Mouse (Mus musculus): ENCODE results near the gene Rexo1.

DNA sequence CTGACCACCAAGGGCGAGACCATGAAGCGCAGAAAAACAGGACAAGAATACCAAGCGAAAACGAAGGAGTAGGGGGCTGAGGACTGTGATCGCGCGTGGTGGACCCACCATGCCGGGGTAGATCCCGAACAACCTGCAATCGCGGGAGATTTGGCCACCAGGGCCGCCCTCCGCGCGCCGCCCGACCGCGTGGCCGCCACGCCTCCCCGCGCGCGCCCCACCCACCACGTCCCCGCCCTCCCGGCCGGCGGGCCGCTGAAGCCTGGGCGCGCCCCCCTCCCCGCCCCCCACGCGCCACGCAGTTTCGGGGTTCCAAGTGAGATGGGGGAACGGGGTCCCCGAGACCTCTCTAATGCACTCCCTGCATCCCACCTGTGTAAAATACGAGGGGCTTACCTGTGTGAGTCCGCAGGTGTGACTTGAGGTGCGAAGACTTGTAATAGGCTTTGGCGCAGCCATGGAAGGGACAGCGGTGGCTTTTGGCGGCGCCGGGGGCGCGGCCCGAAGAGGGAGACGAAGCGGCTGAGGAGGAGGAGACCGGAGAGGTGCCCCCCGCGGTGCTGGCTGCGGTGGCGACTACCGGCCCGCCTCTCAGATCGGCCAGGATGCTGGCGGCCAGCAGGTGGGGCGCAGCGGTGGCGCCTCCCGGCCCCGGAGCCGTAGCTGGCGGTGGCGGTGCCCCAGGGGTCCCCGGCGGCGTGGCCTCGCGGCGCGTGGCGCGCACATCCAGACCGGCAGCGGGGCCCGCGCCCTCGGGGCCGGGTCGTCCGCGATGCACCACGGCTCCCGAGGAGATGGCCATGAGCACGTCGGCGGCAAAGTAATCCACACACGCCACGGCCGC, 15.2 kb upstream of the Rexo1 start:
- no peak for TF ChIP-seq CTCF (IDR thresholded peaks at IDR 0.05; ENCODE audit: low read depth, low read length)
- TF ChIP-seq GATA1 (IDR thresholded peaks at IDR 0.05; ENCODE audit: borderline replicate concordance, low read length) = no peak
- TF ChIP-seq TAL1 (conservative IDR thresholded peaks at IDR 0.05; ENCODE audit: low read depth, low read length) = no peak

Data from G1E (cell line).